Mouse (Mus musculus) heart, embryonic 16.5 days (tissue): ENCODE data around the gene Lsm2. TPM values are rescaled to one million over a fixed set of nuclear protein-coding genes. Genes with fewer than 3 reads are reported as not detected.
"Not testable (repeated sequence)": the region's sequence is repeated elsewhere in the genome, so short reads cannot be mapped to it uniquely, and the experiment has no call there.

Experiments
- ATAC-seq: fragments of 200-750 bp; cut with Nextera tagmentation; replicated peaks from 2 replicates; pipeline ENCODE4 v1.8.0; 2017; ENCODE audit warnings: moderate number of reproducible peaks; ENCODE audit not compliant: insufficient read depth, low FRiP score; ENCODE audit errors: extremely low read depth
- H3K27ac ChIP-seq: fragments of 300-500 bp; sonication (generic); 2 replicates; pipeline ENCODE4 v1.5.1; 2014; ENCODE audit warnings: mild to moderate bottlenecking, low read length, control low read depth, moderate library complexity
- H3K27me3 ChIP-seq: fragments of 300-500 bp; sonication (generic); 2 replicates; pipeline ENCODE4 v1.6.1; 2014; ENCODE audit warnings: low read length, mixed read lengths; ENCODE audit not compliant: control insufficient read depth, insufficient read depth
- H3K36me3 ChIP-seq: fragments of 300-500 bp; sonication (generic); 2 replicates; pipeline ENCODE4 v1.6.1; 2014; ENCODE audit not compliant: control insufficient read depth, insufficient read depth
- H3K4me1 ChIP-seq: fragments of 300-500 bp; sonication (generic); 2 replicates; pipeline ENCODE4 v1.6.1; 2014; ENCODE audit warnings: low read length, mixed read lengths; ENCODE audit not compliant: control insufficient read depth, insufficient read depth
- H3K4me2 ChIP-seq: fragments of 300-500 bp; sonication (generic); 2 replicates; pipeline ENCODE4 v1.6.1; 2014; ENCODE audit warnings: low read depth, mild to moderate bottlenecking, control low read depth, low read length
- H3K4me3 ChIP-seq: fragments of 300-500 bp; sonication (generic); 2 replicates; pipeline ENCODE4 v1.5.1; 2014; ENCODE audit warnings: mild to moderate bottlenecking, control low read depth, low read length
- H3K9ac ChIP-seq: fragments of 300-500 bp; sonication (generic); 2 replicates; pipeline ENCODE4 v1.6.1; 2014; ENCODE audit warnings: low read length, control low read depth
- H3K9me3 ChIP-seq: fragments of 300-500 bp; sonication (generic); replicated peaks from 2 replicates; pipeline ENCODE4 v1.6.1; 2016; ENCODE audit warnings: low read length; ENCODE audit not compliant: control insufficient read depth
- WGBS: fragments of 180-500 bp; shearing (Covaris S2); extraction: QIAGEN DNeasy Blood & Tissue Kit; methylation state at CpG from one replicate; pipeline ENCODE4 v1.1.7; 2014; 5-methylcytosine and 5-hydroxymethylcytosine counted together
- polyA plus RNA-seq: library from polyadenylated mRNA; unstranded; fragments of >200 nt; fragmentation: Nextera tagmentation; extraction: Ambion mirVana; gene quantifications from 2 replicates; pipeline ENCODE4 v1.2.1, GENCODE M21; 2015

Lsm2 gene
- polyA plus RNA-seq, 1 experiment from 2014 or later: 132 TPM

- H3K9me3 ChIP-seq: no peaks in the 10 kb centered on the region
- H3K4me1 ChIP-seq: peaks cover 6% of the 10 kb centered on the region
- no peaks in the 10 kb centered on the region for H3K36me3 ChIP-seq
- ATAC-seq: no peak
- no peak overlapping the region for H3K9ac ChIP-seq
- H3K4me3 ChIP-seq: no peak overlapping the region
- H3K4me2 ChIP-seq: no peak overlapping the region
- H3K27me3 ChIP-seq: no peaks in the 10 kb centered on the region; the same call in 1 of the 2 replicates
- 0 out of 2 replicates have a peak overlapping the region, but pooled peaks have one; percentile 9 for H3K27ac ChIP-seq
These were observed 20.8 kb upstream of the Lsm2 start for GRCm38 (mm10) chr17:34960702-34961493.

GRCm38 (mm10) chr17:34962125-34962524 lies 19.5 kb upstream of the Lsm2 start:
- no peak overlapping the region for H3K9ac ChIP-seq
- H3K4me2 ChIP-seq: no peak overlapping the region
- H3K36me3 ChIP-seq: no peaks in the 10 kb centered on the region
- H3K4me1 ChIP-seq: peaks cover 6% of the 10 kb centered on the region
- 6% methylated on average over 3 of the region's 3 CpGs for WGBS
- ATAC-seq: no peak
- no peak overlapping the region for H3K4me3 ChIP-seq
- H3K27me3 ChIP-seq: no peaks in the 10 kb centered on the region; the same call in 1 of the 2 replicates
- peak overlapping the region; percentile 7; the same call in 1 of the 2 replicates for H3K27ac ChIP-seq
- H3K9me3 ChIP-seq: no peaks in the 10 kb centered on the region

DNA sequence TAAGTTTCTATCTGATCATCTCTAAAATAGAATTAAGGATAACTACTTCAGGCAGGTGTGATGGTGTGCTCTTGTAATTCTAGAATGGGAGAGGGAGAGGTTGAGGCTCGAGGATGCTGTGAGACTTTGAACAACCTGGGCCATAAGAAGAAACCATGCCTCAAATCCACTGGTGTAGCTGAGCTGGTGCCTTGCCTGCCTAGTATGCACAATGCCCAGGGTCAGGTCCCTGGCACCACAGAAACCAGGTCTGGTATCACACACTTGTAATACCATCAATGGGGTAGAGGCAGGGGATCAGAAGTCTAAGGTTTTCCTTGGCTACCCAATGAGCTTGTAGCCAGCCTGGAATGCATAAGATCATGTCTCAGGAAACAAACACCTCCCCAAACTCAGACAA lies 18.8 kb upstream of the Lsm2 start:
- ATAC-seq: no peak
- Histone ChIP-seq H3K27me3 (no peaks in the 10 kb centered on the region; the same call in 1 of the 2 replicates), H3K9me3 (no peaks in the 10 kb centered on the region), H3K4me2 (no peak overlapping the region), H3K4me1 (peaks cover 6% of the 10 kb centered on the region), H3K27ac (no peak overlapping the region), H3K4me3 (no peak overlapping the region), H3K9ac (no peak overlapping the region), H3K36me3 (no peaks in the 10 kb centered on the region)
- 50% methylated on average over 1 of the region's 1 CpGs for WGBS

- H3K27me3 ChIP-seq: peaks cover 13% of the 10 kb centered on the region
- WGBS: 41% methylated on average over 1 of the region's 1 CpGs
- no peak overlapping the region for H3K27ac ChIP-seq
These were observed 17.0 kb upstream of the Lsm2 start for GRCm38 (mm10) chr17:34964640-34965049.

DNA sequence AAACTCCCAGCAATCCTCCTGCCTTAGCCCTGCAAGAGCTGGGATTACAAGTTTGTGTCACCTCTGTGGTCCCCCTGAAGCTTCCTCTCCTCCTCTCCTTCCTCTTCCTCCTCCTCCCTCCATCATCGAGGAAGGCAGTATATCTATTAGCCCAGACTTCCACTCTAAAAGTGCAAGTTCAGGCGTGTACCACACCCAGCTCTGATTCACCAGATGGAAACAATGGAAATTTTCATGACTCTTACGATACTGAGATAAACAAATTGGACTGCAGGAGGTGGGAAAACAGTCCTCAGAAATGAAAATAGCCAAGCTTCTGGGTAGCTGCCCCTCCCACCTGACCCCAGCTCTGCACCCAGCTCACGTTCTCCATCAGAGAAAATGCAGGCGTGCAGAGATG lies 16.0 kb upstream of the Lsm2 start:
- peaks cover 15% of the 10 kb centered on the region for H3K27me3 ChIP-seq

More at GRCm38 (mm10) chr17:34964640-34965049, 17.0 kb upstream of the Lsm2 start:
- peaks cover 6% of the 10 kb centered on the region for H3K4me1 ChIP-seq
- no peak overlapping the region for H3K4me3 ChIP-seq
- peak overlapping the region; percentile 30; the same call in 1 of the 2 replicates for H3K9ac ChIP-seq
- ATAC-seq: no peak
- H3K36me3 ChIP-seq: no peaks in the 10 kb centered on the region
- no peak overlapping the region for H3K4me2 ChIP-seq
- H3K9me3 ChIP-seq: no peaks in the 10 kb centered on the region

GRCm38 (mm10) chr17:34969822-34970221 lies 11.8 kb upstream of the Lsm2 start, which contains the start of gene Gm20481:
Gene Gm20481 (plus strand): TSS chr17:34969912.
- not testable (repeated sequence) for H3K4me2 ChIP-seq

More for the DNA sequence above, 16.0 kb upstream of the Lsm2 start:
- Histone ChIP-seq H3K9ac (0 out of 2 replicates have a peak overlapping the region, but pooled peaks have one; percentile 5), H3K4me2 (no peak overlapping the region), H3K36me3 (no peaks in the 10 kb centered on the region), H3K27ac (no peak overlapping the region; the same call in 1 of the 2 replicates), H3K9me3 (no peaks in the 10 kb centered on the region), H3K4me3 (no peak overlapping the region), H3K4me1 (no peaks in the 10 kb centered on the region; the same call in 1 of the 2 replicates)
- 48% methylated on average over 5 of the region's 5 CpGs for WGBS
- ATAC-seq: no peak

DNA sequence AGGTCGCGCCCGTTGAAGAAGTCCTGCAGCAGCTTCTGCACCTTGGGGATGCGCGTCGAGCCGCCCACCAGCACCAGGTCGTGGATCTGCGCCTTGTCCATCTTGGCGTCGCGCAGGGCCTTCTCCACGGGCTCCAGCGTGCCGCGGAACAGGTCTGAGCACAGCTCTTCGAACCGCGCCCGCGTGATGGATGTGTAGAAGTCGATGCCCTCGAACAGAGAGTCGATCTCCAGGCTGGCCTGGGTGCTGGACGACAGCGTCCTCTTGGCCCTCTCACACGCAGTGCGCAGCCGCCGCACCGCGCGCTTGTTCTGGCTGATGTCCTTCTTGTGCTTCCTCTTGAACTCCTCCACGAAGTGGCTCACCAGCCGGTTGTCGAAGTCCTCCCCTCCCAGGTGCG lies 10.8 kb upstream of the Lsm2 start:
- not testable (repeated sequence) for H3K4me3 ChIP-seq

More at GRCm38 (mm10) chr17:34969822-34970221, 11.8 kb upstream of the Lsm2 start, which contains the start of gene Gm20481:
- not testable (repeated sequence) for H3K4me1 ChIP-seq, H3K36me3 ChIP-seq, H3K9me3 ChIP-seq, ATAC-seq, H3K27ac ChIP-seq, H3K9ac ChIP-seq, H3K4me3 ChIP-seq
- 51% methylated on average over 6 of the region's 11 CpGs for WGBS
- H3K27me3 ChIP-seq: peaks cover 15% of the 10 kb centered on the region

GRCm38 (mm10) chr17:34971694-34972068 lies 10.0 kb upstream of the Lsm2 start:
- ATAC-seq: peak; percentile 10; the same call in 1 of the 2 replicates
- H3K4me2 ChIP-seq: peak overlapping the region; percentile 63
- not testable (repeated sequence) for H3K9me3 ChIP-seq, H3K9ac ChIP-seq, H3K27ac ChIP-seq, H3K4me1 ChIP-seq, H3K36me3 ChIP-seq
- WGBS: 2% methylated on average over 12 of the region's 43 CpGs
- H3K4me3 ChIP-seq: peak overlapping the region; percentile 53
- H3K27me3 ChIP-seq: peaks cover 15% of the 10 kb centered on the region

More for the DNA sequence above, 10.8 kb upstream of the Lsm2 start:
- not testable (repeated sequence) for H3K27ac ChIP-seq, H3K36me3 ChIP-seq, H3K4me1 ChIP-seq, ATAC-seq, H3K4me2 ChIP-seq, H3K9ac ChIP-seq, H3K9me3 ChIP-seq
- H3K27me3 ChIP-seq: peaks cover 15% of the 10 kb centered on the region
- WGBS: 42% methylated on average over 19 of the region's 37 CpGs

GRCm38 (mm10) chr17:34972069-34972749 lies 9.5 kb upstream of the Lsm2 start, which contains the start of the genes Hspa1a and Hspa1l:
Gene Hspa1a (minus strand): TSS chr17:34972156.
Gene Hspa1l (plus strand): TSS chr17:34972703.
- H3K4me2 ChIP-seq: peak within 1 kb of the TSS; percentile 63
- H3K9me3 ChIP-seq, H3K4me1 ChIP-seq, H3K36me3 ChIP-seq: not testable (repeated sequence)
- under 1% methylated on average over 29 of the region's 33 CpGs for WGBS
- ATAC-seq: peak; percentile 93
- peak within 1 kb of the TSS; percentile 61 for H3K9ac ChIP-seq
- peak within 1 kb of the TSS; percentile 71 for H3K27ac ChIP-seq
- peaks cover 15% of the 10 kb centered on the region for H3K27me3 ChIP-seq
- H3K4me3 ChIP-seq: peak within 1 kb of the TSS; percentile 53
